Mouse (Mus musculus) intestine, postnatal 0 days (tissue): ENCODE data around the gene 9930111J21Rik1. TPM values are rescaled to one million over a fixed set of nuclear protein-coding genes. Genes with fewer than 3 reads are reported as not detected.
"Not testable (repeated sequence)": the region's sequence is repeated elsewhere in the genome, so short reads cannot be mapped to it uniquely, and the experiment has no call there.

ENCODE experiments used
- ATAC-seq: fragments of 200-750 bp; cut with Nextera tagmentation; 2 replicates; pipeline ENCODE4 v1.8.0; 2017; ENCODE audit warnings: mild to moderate bottlenecking, moderate TSS enrichment, moderate library complexity
- H3K27ac ChIP-seq: fragments of 300-500 bp; sonication (generic); 2 replicates; pipeline ENCODE4 v1.5.1; 2014; ENCODE audit warnings: mild to moderate bottlenecking, low read depth, low read length, moderate library complexity
- H3K27me3 ChIP-seq: fragments of 300-500 bp; sonication (generic); replicated peaks from 2 replicates; pipeline ENCODE4 v1.6.1; 2014; ENCODE audit warnings: low read length, mixed read lengths; ENCODE audit not compliant: control insufficient read depth, insufficient read depth
- H3K36me3 ChIP-seq: fragments of 300-500 bp; sonication (generic); 2 replicates; pipeline ENCODE4 v1.6.1; 2014; ENCODE audit warnings: mild to moderate bottlenecking, moderate library complexity; ENCODE audit not compliant: control insufficient read depth, insufficient read depth
- H3K4me1 ChIP-seq: fragments of 300-500 bp; sonication (generic); replicated peaks from 2 replicates; pipeline ENCODE4 v1.6.1; 2014; ENCODE audit warnings: antibody characterized with exemption, low read length, mixed read lengths; ENCODE audit not compliant: control insufficient read depth, insufficient read depth
- H3K4me2 ChIP-seq: fragments of 300-500 bp; sonication (generic); replicated peaks from 2 replicates; pipeline ENCODE4 v1.6.1; 2014; ENCODE audit warnings: low read depth, mild to moderate bottlenecking, moderate library complexity
- H3K4me3 ChIP-seq: fragments of 300-500 bp; sonication (generic); 2 replicates; pipeline ENCODE4 v1.5.1; 2014; ENCODE audit warnings: low read depth, low read length
- H3K9ac ChIP-seq: fragments of 300-500 bp; sonication (generic); 2 replicates; pipeline ENCODE4 v1.6.1; 2014; ENCODE audit warnings: mild to moderate bottlenecking, low read depth, low read length
- H3K9me3 ChIP-seq: fragments of 300-500 bp; sonication (generic); 2 replicates; pipeline ENCODE4 v1.6.1; 2016; ENCODE audit warnings: mixed run types; ENCODE audit not compliant: control insufficient read depth
- CTCF ChIP-seq: sonication (generic); IDR thresholded peaks from 2 replicates; pipeline ENCODE4 v1.5.1; 2016; ENCODE audit warnings: low read depth, mild to moderate bottlenecking, control low read depth, antibody characterized with exemption, moderate library complexity
- WGBS: fragments of 180-500 bp; shearing (Covaris S2); extraction: QIAGEN DNeasy Blood & Tissue Kit; methylation state at CpG from one replicate; pipeline ENCODE4 v1.1.7; 2014; 5-methylcytosine and 5-hydroxymethylcytosine counted together
- polyA plus RNA-seq: library from polyadenylated mRNA; unstranded; fragments of >200 nt; fragmentation: Nextera tagmentation; extraction: Ambion mirVana; gene quantifications from 2 replicates; pipeline ENCODE4 v1.2.1, GENCODE M21; 2015

Gene 9930111J21Rik1
- polyA plus RNA-seq, 1 experiment from 2014 or later, result 0.43 TPM

GRCm38 (mm10) chr11:48902021-48902420 is 77.2 kb downstream of the 9930111J21Rik1 start, which contains the start of gene Gm5431:
Gene Gm5431 (minus strand): TSS chr11:48902214.
- Histone ChIP-seq H3K4me2 (peak within 1 kb of the TSS; percentile 51), H3K4me3 (no peak within 1 kb of the TSS), H3K9ac (no peak within 1 kb of the TSS), H3K27me3 (no peaks in the 10 kb centered on the region), H3K4me1 (no peaks in the 10 kb centered on the region), H3K27ac (no peak within 1 kb of the TSS), H3K36me3 (no peaks in the 10 kb centered on the region), H3K9me3 (no peaks in the 10 kb centered on the region)
- 23% methylated on average over 2 of the region's 2 CpGs for WGBS
- peak; percentile 84 for ATAC-seq
- no peak for TF ChIP-seq CTCF

GRCm38 (mm10) chr11:48901567-48901930 is 77.6 kb downstream of the 9930111J21Rik1 start:
- H3K4me2 ChIP-seq, result peak overlapping the region; percentile 51
- ATAC-seq, result peak; percentile 19
- H3K4me3 ChIP-seq, H3K27ac ChIP-seq, H3K9me3 ChIP-seq, H3K9ac ChIP-seq, H3K36me3 ChIP-seq, H3K4me1 ChIP-seq, H3K27me3 ChIP-seq: not testable (repeated sequence)
- WGBS, result 91% methylated on average over 1 of the region's 1 CpGs

DNA sequence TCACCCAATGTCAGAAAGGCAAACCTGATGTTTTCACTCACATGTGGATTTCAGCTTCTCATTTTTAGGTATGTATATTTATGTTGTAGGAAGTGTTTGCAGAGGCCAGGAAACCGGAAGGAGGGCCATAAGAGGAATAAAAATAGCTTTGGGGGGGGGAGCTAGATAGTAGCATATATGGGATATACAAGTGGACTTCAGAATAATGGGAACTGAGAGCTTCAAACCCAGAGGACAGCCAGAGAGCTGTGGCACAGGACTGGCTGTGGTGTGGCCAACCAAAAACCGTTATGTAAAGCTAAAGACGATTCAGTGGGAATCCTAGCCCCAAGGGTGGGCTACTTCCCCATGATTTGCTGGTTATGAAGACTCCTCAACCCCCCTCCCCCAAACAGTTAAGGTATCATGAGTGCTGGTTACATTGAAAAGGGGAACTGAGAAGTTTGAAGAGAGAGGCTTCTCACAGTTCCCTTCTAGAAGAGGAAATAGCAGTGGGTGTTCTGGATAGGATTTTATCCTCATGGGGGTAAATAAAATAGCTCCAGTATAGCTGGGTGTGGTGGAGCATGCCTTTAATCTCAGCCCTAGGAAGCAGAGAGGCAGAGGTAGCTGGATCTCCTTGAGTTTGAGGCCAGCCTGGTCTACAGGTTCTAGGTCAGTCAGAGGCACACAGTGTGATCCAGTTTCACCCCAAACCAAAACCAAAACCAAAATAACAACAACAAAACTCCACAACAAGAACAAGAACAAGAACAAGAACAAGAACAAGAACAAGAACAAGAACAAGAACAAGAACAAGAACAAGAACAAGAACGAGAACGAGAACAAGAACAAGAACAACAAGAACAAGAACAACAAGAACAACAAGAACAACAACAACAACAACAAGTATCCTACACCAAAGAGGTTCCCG is 78.3 kb downstream of the 9930111J21Rik1 start:
- not testable (repeated sequence) for ATAC-seq, H3K27ac ChIP-seq, H3K27me3 ChIP-seq, H3K9me3 ChIP-seq, H3K9ac ChIP-seq, H3K36me3 ChIP-seq, H3K4me1 ChIP-seq, H3K4me3 ChIP-seq
- WGBS, result 81% methylated on average over 6 of the region's 6 CpGs
- peak overlapping the region; percentile 51 for H3K4me2 ChIP-seq

GRCm38 (mm10) chr11:48898812-48899431 is 80.3 kb downstream of the 9930111J21Rik1 start:
- Histone ChIP-seq H3K36me3 (no peaks in the 10 kb centered on the region), H3K4me2 (no peak overlapping the region), H3K4me1 (no peaks in the 10 kb centered on the region), H3K4me3 (no peak overlapping the region), H3K27me3 (no peaks in the 10 kb centered on the region), H3K9me3 (no peaks in the 10 kb centered on the region), H3K27ac (no peak overlapping the region), H3K9ac (no peak overlapping the region)
- no peak for ATAC-seq
- WGBS, result 41% methylated on average over 2 of the region's 2 CpGs
- TF ChIP-seq CTCF, result no peak

Other genes starting within 250 kb of the 9930111J21Rik1 start
- 435 and 447 TPM in 2 replicates for gene Rack1, start 179.1 kb downstream of the 9930111J21Rik1 start, polyA plus RNA-seq
- 4.0 and 4.2 TPM in 2 replicates for gene Trim41, start 162.0 kb downstream of the 9930111J21Rik1 start, polyA plus RNA-seq
- gene Trim7, start 153.3 kb downstream of the 9930111J21Rik1 start, polyA plus RNA-seq, result 0.38 and 0.56 TPM in 2 replicates
- gene Gm12184, start 152.7 kb downstream of the 9930111J21Rik1 start, polyA plus RNA-seq, result 5.0 and 5.3 TPM in 2 replicates
- gene Irgm1, start 107.7 kb downstream of the 9930111J21Rik1 start, polyA plus RNA-seq, result 14.5 and 15.0 TPM in 2 replicates
- 2.7 and 3.1 TPM in 2 replicates for gene Gm5431, start 77.2 kb downstream of the 9930111J21Rik1 start, polyA plus RNA-seq
- 8.4 and 9.5 TPM in 2 replicates for gene Psme2b, start 33.2 kb downstream of the 9930111J21Rik1 start, polyA plus RNA-seq
- gene Olfr56, start 509 bp downstream of the 9930111J21Rik1 start, polyA plus RNA-seq, result 0.30 and 0.33 TPM in 2 replicates
- 0.04 TPM in 1 of 2 replicates, not detected in the other for gene Gm12185, start 12.8 kb upstream of the 9930111J21Rik1 start, polyA plus RNA-seq
- gene Tgtp1, start 14.8 kb upstream of the 9930111J21Rik1 start, polyA plus RNA-seq, result 5.2 and 5.4 TPM in 2 replicates
- 0.48 and 0.61 TPM in 2 replicates for gene 9930111J21Rik2, start 71.8 kb upstream of the 9930111J21Rik1 start, polyA plus RNA-seq
- 2.7 and 2.8 TPM in 2 replicates for gene Tgtp2, start 84.8 kb upstream of the 9930111J21Rik1 start, polyA plus RNA-seq
- gene Ifi47, start 97.2 kb upstream of the 9930111J21Rik1 start, polyA plus RNA-seq, result 29.2 and 29.5 TPM in 2 replicates
- 0.04 TPM in 1 of 2 replicates, not detected in the other for gene Olfr1396, start 135.5 kb upstream of the 9930111J21Rik1 start, polyA plus RNA-seq
- not detected in 2 replicates for gene Olfr1395, start 162.9 kb upstream of the 9930111J21Rik1 start, polyA plus RNA-seq
- not detected in 2 replicates for gene Olfr1394, start 175.0 kb upstream of the 9930111J21Rik1 start, polyA plus RNA-seq
- 0.75 and 0.86 TPM in 2 replicates for gene Btnl9, start 207.8 kb upstream of the 9930111J21Rik1 start, polyA plus RNA-seq
- gene Zfp62, start 223.9 kb upstream of the 9930111J21Rik1 start, polyA plus RNA-seq, result 8.4 TPM in 2 replicates